Mouse (Mus musculus) neural tube, embryonic 12.5 days (tissue): ENCODE measurements around the gene Trim40. TPM values are rescaled to one million over a fixed set of nuclear protein-coding genes. Genes with fewer than 3 reads are reported as not detected.
"Not testable (repeated sequence)": the region's sequence is repeated elsewhere in the genome, so short reads cannot be mapped to it uniquely, and the experiment has no call there.

Source experiments
- ATAC-seq: fragments of 200-750 bp; cut with Nextera tagmentation; 2 replicates; pipeline ENCODE4 v1.8.0; 2017; ENCODE audit warnings: low read depth, mild to moderate bottlenecking, moderate TSS enrichment, moderate library complexity; ENCODE audit not compliant: low FRiP score
- H3K27ac ChIP-seq: fragments of 300-500 bp; sonication (generic); 2 replicates; pipeline ENCODE4 v1.5.1; 2016
- H3K27me3 ChIP-seq: fragments of 300-500 bp; sonication (generic); replicated peaks from 2 replicates; pipeline ENCODE4 v1.6.1; 2016; ENCODE audit warnings: mild to moderate bottlenecking
- H3K36me3 ChIP-seq: fragments of 300-500 bp; sonication (generic); 2 replicates; pipeline ENCODE4 v1.6.1; 2016; ENCODE audit warnings: mild to moderate bottlenecking
- H3K4me1 ChIP-seq: fragments of 300-500 bp; sonication (generic); 2 replicates; pipeline ENCODE4 v1.6.1; 2016
- H3K4me2 ChIP-seq: fragments of 300-500 bp; sonication (generic); replicated peaks from 2 replicates; pipeline ENCODE4 v1.6.1; 2016; ENCODE audit warnings: mild to moderate bottlenecking
- H3K4me3 ChIP-seq: fragments of 300-500 bp; sonication (generic); 2 replicates; pipeline ENCODE4 v1.5.1; 2016
- H3K9ac ChIP-seq: fragments of 300-500 bp; sonication (generic); 2 replicates; pipeline ENCODE4 v1.6.1; 2016; ENCODE audit warnings: mild to moderate bottlenecking
- H3K9me3 ChIP-seq: fragments of 300-500 bp; sonication (generic); 2 replicates; pipeline ENCODE4 v1.6.1; 2016; ENCODE audit warnings: mild to moderate bottlenecking
- WGBS: fragments of 180-500 bp; shearing (Covaris S2); methylation state at CpG from one replicate; pipeline ENCODE4 v1.1.7; 2016; 5-methylcytosine and 5-hydroxymethylcytosine counted together
- polyA plus RNA-seq: library from polyadenylated mRNA; unstranded; fragments of >200 nt; fragmentation: Nextera tagmentation; extraction: Ambion mirVana; gene quantifications from 2 replicates; pipeline ENCODE4 v1.2.1, GENCODE M21; 2016

Trim40 gene
- polyA plus RNA-seq, 1 experiment from 2014 or later = not detected

DNA sequence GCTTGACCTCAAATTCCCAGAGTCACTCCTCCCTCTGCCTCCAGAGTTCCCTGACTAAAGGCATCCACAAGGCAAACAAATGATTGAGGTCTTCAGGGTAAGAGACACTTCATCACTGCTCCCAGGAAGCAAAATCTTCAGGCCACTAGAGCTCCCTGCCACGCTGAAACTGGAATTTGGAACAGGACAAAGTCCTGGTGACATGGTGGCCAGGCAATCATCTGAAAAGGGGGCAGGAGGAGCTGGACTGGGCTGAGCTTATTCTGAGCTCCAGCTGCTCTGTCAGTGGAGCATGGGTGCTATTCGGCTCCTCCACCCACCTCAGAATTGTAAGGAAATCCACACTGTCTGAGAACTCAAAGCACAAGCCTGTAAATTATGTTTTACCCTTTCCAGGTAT, 22.1 kb upstream of the Trim40 start:
- Histone ChIP-seq H3K27ac (no peak overlapping the region), H3K36me3 (no peaks in the 10 kb centered on the region), H3K4me3 (no peak overlapping the region), H3K4me1 (no peaks in the 10 kb centered on the region), H3K4me2 (no peak overlapping the region), H3K27me3 (no peaks in the 10 kb centered on the region), H3K9ac (no peak overlapping the region), H3K9me3 (no peaks in the 10 kb centered on the region)
- no peak for ATAC-seq
- WGBS = 86% methylated on average over 2 of the region's 2 CpGs

DNA sequence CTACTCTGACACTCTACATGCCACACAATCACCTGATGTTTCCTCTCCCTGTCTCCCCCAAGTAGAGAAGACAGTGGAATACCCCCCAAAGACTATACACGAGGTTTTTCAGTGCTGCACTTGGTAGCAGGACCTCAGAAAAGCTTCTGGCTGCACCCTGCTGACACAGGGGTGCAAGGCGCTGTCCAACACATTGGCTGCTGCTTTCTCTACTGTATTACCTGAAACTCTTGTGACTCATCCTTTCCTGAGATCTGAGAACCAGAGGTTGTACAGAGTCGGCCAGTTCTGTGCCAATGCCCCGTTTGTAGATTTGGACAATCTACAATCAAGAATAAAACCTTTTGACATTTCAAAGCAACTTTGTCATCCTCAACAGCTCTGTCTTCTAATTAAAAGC, 19.9 kb upstream of the Trim40 start:
- Histone ChIP-seq H3K27ac (no peak overlapping the region), H3K4me3 (no peak overlapping the region), H3K4me2 (no peak overlapping the region), H3K4me1 (no peaks in the 10 kb centered on the region), H3K9ac (no peak overlapping the region), H3K36me3 (no peaks in the 10 kb centered on the region), H3K27me3 (no peaks in the 10 kb centered on the region), H3K9me3 (no peaks in the 10 kb centered on the region)
- ATAC-seq = no peak
- 67% methylated on average over 4 of the region's 4 CpGs for WGBS

DNA sequence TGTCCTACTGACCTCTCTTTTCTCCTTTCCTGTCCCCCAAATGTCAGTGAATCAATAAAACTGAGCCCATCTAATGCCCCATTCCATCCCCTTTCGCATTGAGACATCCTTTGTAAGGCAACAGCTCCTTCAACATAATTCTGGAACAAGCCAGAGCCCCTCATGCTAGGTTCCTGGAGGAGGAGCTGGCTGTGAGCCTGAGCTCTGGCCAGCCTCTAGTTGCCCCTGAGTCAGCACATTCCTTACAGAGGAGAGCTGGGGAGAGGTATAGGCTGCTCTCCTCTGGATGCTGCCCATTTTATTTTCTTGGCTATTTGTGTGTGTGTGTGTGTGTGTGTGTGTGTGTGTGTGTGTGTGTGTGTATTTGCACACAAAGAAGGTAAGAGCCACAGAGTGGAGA, 18.3 kb upstream of the Trim40 start:
- H3K4me3 ChIP-seq = no peak overlapping the region
- WGBS = 34% methylated on average over 1 of the region's 1 CpGs
- ATAC-seq = no peak
- no peaks in the 10 kb centered on the region for H3K4me1 ChIP-seq
- H3K36me3 ChIP-seq = no peaks in the 10 kb centered on the region
- H3K9ac ChIP-seq = no peak overlapping the region
- H3K4me2 ChIP-seq = no peak overlapping the region
- H3K27me3 ChIP-seq = no peaks in the 10 kb centered on the region
- H3K27ac ChIP-seq = no peak overlapping the region
- no peaks in the 10 kb centered on the region for H3K9me3 ChIP-seq

DNA sequence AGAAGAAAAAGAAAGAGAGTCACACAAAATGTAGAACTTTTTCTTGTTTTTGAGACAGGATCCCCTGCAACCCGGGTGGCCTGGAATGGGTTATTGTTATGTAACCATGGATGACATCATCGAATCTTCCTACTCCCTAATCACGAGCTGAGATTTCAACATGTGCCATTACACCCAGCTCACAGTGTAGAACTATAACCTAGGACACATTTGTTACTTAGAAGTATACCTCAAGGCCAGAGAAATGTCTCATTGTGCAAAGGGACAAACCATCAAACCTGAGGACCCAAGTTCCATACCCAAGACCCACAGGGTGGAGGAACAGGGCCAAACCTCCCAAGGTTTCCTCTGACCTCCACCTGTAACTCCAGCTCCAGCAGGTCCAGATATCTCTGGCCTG, 13.7 kb upstream of the Trim40 start:
- Histone ChIP-seq H3K4me3 (no peak overlapping the region), H3K4me1 (no peaks in the 10 kb centered on the region), H3K4me2 (no peak overlapping the region), H3K36me3 (no peaks in the 10 kb centered on the region), H3K27ac (no peak overlapping the region), H3K27me3 (no peaks in the 10 kb centered on the region), H3K9ac (no peak overlapping the region), H3K9me3 (no peaks in the 10 kb centered on the region)
- WGBS = 77% methylated on average over 3 of the region's 3 CpGs
- ATAC-seq = no peak

DNA sequence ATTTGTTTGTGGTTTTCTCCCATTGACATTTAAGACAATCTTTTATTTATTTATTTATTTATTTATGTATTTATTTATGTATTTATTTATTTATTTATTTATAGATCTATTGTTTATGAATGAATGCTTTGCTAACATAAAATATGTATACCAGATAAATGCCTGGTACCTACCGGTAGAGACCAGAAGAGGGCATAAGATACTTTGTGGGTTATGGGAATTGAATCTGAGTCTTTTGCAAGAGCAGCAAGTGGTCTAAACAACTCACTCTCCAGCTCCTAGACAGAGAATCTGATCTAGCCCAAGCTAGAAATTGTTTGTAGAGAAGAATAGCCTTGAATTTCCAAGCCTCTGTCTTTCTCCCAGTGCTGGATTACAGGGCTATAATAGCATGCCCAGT, 10.8 kb upstream of the Trim40 start:
- Histone ChIP-seq H3K9ac (no peak overlapping the region), H3K36me3 (no peaks in the 10 kb centered on the region), H3K4me3 (no peak overlapping the region), H3K27me3 (no peaks in the 10 kb centered on the region), H3K4me2 (no peak overlapping the region), H3K4me1 (no peaks in the 10 kb centered on the region), H3K27ac (no peak overlapping the region), H3K9me3 (no peaks in the 10 kb centered on the region)
- WGBS = 51% methylated on average over 1 of the region's 1 CpGs
- ATAC-seq = no peak

DNA sequence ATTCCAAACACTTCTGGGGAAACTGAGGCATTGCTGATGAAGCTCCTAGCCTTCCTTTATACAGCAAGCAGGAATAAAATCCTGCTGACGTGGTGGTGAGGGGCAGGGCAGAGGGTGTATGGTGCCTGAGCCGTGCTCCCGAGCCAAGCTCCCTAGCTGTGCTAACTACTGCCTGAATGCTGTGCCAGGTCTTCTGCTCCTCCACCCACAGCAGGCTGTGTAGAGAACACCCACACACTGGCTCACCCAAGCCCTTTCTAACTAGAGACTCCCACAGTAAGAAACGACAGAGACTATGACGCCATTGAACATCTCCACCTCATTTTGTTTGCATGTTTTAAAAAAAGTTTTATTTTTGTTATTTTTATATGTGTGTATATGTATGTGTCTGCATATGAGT, 10.1 kb upstream of the Trim40 start:
- Histone ChIP-seq H3K27ac (no peak overlapping the region), H3K9me3 (no peaks in the 10 kb centered on the region), H3K4me1 (no peaks in the 10 kb centered on the region), H3K9ac (no peak overlapping the region), H3K27me3 (no peaks in the 10 kb centered on the region), H3K4me3 (no peak overlapping the region), H3K4me2 (no peak overlapping the region), H3K36me3 (no peaks in the 10 kb centered on the region)
- 89% methylated on average over 5 of the region's 5 CpGs for WGBS
- ATAC-seq = no peak

DNA sequence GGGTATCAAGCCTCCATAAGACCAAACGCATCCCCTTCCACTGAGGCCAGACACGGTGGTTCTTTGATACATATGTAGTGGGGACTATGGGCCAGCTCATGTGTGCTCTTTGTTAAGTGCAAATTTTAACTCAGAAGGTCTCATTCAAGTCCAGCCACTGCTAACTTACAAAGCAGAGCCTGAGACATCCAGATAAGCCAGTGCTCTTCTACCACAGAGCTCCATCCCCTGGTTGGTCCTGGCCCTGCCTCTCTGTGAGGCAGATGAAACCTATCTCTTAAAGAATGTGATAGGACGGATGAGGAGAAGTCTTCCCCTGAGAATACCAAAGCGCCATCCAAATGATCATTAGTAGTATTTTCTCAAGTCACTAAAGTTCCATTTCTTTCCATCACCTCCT, 9.5 kb upstream of the Trim40 start:
- no peak overlapping the region for H3K27ac ChIP-seq
- H3K9ac ChIP-seq = no peak overlapping the region
- no peaks in the 10 kb centered on the region for H3K27me3 ChIP-seq
- no peak overlapping the region for H3K4me2 ChIP-seq
- 88% methylated on average over 4 of the region's 4 CpGs for WGBS
- no peak for ATAC-seq
- no peaks in the 10 kb centered on the region for H3K4me1 ChIP-seq
- no peaks in the 10 kb centered on the region for H3K36me3 ChIP-seq
- no peak overlapping the region for H3K4me3 ChIP-seq
- no peaks in the 10 kb centered on the region for H3K9me3 ChIP-seq

DNA sequence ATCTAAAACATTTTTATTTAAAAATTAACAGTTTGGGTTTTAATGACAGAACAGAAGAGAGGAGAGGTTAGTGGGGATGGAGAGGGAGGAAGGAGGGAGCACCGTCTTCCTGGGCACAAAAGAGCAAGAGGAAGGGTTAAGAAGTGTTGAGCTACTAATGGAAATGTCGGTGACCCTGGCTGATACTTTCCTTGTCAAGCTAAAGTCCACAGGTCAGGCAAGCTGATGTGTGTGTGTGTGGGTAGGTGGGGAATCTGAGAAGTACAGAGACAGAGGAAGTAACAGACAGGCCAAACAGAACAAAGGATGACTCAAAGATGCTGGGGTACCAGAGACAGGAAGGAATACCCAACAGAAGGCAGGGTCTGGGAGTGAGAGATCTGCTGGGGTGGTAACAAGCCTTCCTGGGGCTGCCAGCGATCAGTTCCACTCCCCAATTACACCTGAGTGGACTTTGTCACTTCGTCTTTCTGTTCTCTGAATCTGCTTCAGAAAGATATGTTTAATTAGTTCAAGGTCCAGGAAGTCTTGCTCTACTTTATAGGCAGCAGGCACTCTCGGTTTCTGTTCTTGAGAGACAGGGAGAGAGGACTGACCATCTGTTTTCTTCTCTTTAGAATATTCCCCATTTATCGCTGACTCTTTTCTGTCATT, 7.8 kb upstream of the Trim40 start, which contains the start of gene Trim31:
Trim31 (plus strand) TSS at position 567 of the 654 bp plus-strand sequence.
- Histone ChIP-seq H3K9ac (no peak within 1 kb of the TSS), H3K4me1 (no peaks in the 10 kb centered on the region), H3K4me2 (no peak within 1 kb of the TSS), H3K9me3 (no peaks in the 10 kb centered on the region), H3K36me3 (no peaks in the 10 kb centered on the region), H3K4me3 (no peak within 1 kb of the TSS), H3K27ac (no peak within 1 kb of the TSS), H3K27me3 (no peaks in the 10 kb centered on the region)
- 71% methylated on average over 6 of the region's 6 CpGs for WGBS
- no peak for ATAC-seq

DNA sequence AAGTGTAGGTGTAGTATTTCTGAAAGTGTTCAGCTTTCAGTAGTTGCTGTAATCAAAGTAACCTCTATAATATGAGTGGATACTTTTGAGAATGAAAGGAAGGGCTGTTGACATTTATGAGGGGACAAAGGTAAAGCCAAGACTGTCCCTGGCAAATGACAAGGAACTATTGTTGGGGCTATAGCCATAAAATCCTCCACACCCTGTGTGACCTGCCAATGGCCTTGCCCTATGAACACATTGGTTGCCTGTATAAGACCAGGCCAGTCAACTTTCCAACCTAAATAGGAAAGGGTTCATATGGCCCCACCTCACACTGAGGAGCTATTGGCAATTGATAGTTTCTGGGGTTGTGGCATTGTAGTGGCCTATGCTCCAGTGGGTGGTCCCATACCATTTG, 7.1 kb upstream of the Trim40 start:
- H3K27me3 ChIP-seq = no peaks in the 10 kb centered on the region
- no peak overlapping the region for H3K4me2 ChIP-seq
- no peaks in the 10 kb centered on the region for H3K9me3 ChIP-seq
- H3K9ac ChIP-seq = no peak overlapping the region
- H3K4me1 ChIP-seq = no peaks in the 10 kb centered on the region
- no peaks in the 10 kb centered on the region for H3K36me3 ChIP-seq
- no peak for ATAC-seq
- no peak overlapping the region for H3K27ac ChIP-seq
- no peak overlapping the region for H3K4me3 ChIP-seq

DNA sequence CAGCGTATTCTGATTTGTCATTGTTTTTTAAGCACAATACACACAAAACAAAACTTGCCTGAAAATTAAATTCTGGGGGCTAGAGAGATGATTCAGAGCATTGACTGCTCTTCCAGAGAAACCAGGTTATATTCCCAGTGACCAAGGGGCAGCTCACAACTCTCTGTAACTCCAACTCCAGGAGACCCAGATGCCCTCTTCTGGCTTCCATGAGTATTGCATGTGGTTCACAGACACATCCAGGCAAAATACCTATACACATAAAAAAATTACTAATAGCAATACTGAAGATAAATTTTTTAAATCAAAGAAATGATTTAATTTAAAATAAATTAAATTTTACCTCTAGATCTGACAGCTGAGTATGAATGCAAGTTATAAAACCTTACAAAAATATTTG, 6.7 kb upstream of the Trim40 start:
- no peaks in the 10 kb centered on the region for H3K27me3 ChIP-seq
- no peak for ATAC-seq
- H3K4me1 ChIP-seq = no peaks in the 10 kb centered on the region
- no peaks in the 10 kb centered on the region for H3K36me3 ChIP-seq
- no peak overlapping the region for H3K4me2 ChIP-seq
- no peak overlapping the region for H3K9ac ChIP-seq
- H3K9me3 ChIP-seq = no peaks in the 10 kb centered on the region
- WGBS = 94% methylated on average over 1 of the region's 1 CpGs
- H3K27ac ChIP-seq = no peak overlapping the region
- no peak overlapping the region for H3K4me3 ChIP-seq

DNA sequence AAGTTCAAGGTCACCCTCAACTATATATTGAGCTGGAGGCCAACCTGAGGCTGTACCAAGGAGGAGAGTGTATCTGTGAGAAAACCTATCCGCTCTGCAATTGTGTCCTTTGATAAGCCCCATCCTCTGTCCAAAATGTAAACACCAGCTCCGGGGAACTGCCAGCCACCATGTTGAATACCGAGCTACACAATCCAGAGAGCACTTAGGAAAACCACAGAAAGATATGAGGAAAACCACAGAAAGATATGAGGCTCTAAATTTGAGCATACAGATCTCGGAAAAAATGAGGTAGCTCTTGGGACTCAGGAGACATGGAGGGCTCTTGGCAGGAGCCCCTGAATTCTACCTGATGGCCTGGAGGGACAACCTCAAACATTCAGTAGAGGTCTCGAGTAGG, 3.5 kb upstream of the Trim40 start:
- no peak for ATAC-seq
- no peak overlapping the region for H3K4me3 ChIP-seq
- 85% methylated on average over 5 of the region's 5 CpGs for WGBS
- no peaks in the 10 kb centered on the region for H3K36me3 ChIP-seq
- no peaks in the 10 kb centered on the region for H3K27me3 ChIP-seq
- H3K27ac ChIP-seq = no peak overlapping the region
- no peak overlapping the region for H3K9ac ChIP-seq
- H3K4me2 ChIP-seq = no peak overlapping the region
- H3K9me3 ChIP-seq = no peaks in the 10 kb centered on the region
- H3K4me1 ChIP-seq = no peaks in the 10 kb centered on the region

DNA sequence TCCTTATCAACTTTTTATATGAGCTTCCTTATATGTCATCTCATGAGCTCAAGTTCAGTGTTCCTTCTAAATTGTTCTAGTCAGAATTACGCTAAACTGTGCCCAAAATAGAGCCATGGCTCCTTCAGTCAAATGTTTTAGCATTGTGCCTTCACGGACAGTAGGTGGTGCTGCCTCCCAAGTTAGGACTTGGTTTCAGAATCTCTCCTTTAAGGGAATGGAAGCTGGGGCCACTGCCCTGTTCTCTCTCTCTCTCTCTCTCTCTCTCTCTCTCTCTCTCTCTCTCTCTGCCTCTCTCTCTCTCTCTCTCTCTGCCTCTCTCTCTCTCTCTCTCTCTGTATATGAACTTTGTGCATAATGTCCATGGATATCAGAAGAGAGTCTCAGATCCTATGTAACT, 2.4 kb upstream of the Trim40 start:
- no peak for ATAC-seq
- WGBS = 15% methylated on average over 2 of the region's 2 CpGs

DNA sequence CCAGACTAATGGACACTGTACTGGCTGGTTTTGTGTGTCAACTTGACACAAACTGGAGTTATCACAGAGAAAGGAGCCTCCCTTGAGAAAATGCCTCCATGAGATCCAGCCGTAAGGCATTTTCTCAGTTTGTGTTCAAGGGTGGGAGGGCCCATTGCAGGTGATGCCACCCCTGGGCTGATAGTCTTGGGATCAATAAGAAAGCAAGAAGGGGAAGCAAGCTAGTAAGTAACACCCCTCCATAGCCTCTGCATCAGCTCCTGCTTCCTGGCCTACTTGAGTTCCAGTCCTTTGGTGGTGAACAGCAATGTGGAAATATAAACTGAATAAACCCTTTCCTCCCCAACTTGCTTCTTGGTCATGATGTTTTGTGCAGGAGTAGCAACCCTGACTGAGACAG, 1.6 kb upstream of the Trim40 start:
- not testable (repeated sequence) for H3K27ac ChIP-seq, H3K9ac ChIP-seq, H3K36me3 ChIP-seq, H3K27me3 ChIP-seq, ATAC-seq, H3K9me3 ChIP-seq, H3K4me3 ChIP-seq, H3K4me1 ChIP-seq, H3K4me2 ChIP-seq
- 93% methylated on average over 1 of the region's 1 CpGs for WGBS

More for the DNA sequence above, 2.4 kb upstream of the Trim40 start:
- Histone ChIP-seq H3K27me3 (no peaks in the 10 kb centered on the region), H3K4me2 (no peak overlapping the region), H3K9ac (no peak overlapping the region), H3K9me3 (no peaks in the 10 kb centered on the region), H3K27ac (no peak overlapping the region), H3K4me3 (no peak overlapping the region), H3K36me3 (no peaks in the 10 kb centered on the region), H3K4me1 (no peaks in the 10 kb centered on the region)
